Mouse (Mus musculus) adrenal gland (tissue): ENCODE results near the gene Cdon.

Source experiments
- intact Hi-C: fragments of 180-260 bp; cut with DNase I; formaldehyde crosslinking; loops from one replicate; pipeline ENCODE4 v1.15.1; 2025

Cdon gene

GRCm38 (mm10) chr9:35493033-35493732 lies 72.3 kb downstream of the Cdon start:
- intact Hi-C loops: no loop called here

GRCm38 (mm10) chr9:35493733-35494092 lies 72.8 kb downstream of the Cdon start:
- intact Hi-C loops: no loop called here

GRCm38 (mm10) chr9:35494937-35495336 lies 74.0 kb downstream of the Cdon start:
- intact Hi-C loops: no loop called here

GRCm38 (mm10) chr9:35495471-35495870 lies 74.5 kb downstream of the Cdon start:
- intact Hi-C loops: no loop called here

- intact Hi-C loops: no loop called here
These were observed 79.0 kb downstream of the Cdon start for GRCm38 (mm10) chr9:35499946-35500345.

- intact Hi-C loops: no loop called here
These were observed 81.6 kb downstream of the Cdon start for GRCm38 (mm10) chr9:35502361-35503000.

- intact Hi-C loops: no loop called here
These were observed 87.3 kb downstream of the Cdon start for GRCm38 (mm10) chr9:35508234-35508633.

GRCm38 (mm10) chr9:35513900-35514299 lies 93.0 kb downstream of the Cdon start:
- intact Hi-C loops: no loop called here

GRCm38 (mm10) chr9:35516182-35516581 lies 95.3 kb downstream of the Cdon start:
- intact Hi-C loops: no loop called here

- intact Hi-C loops: no loop called here
These were observed 95.8 kb downstream of the Cdon start for GRCm38 (mm10) chr9:35516711-35517110.

- intact Hi-C loops: no loop called here
These were observed 97.2 kb downstream of the Cdon start, which contains the start of gene Gm1113 for GRCm38 (mm10) chr9:35518169-35518568. TSS of gene Gm1113 (minus strand) at chr9:35518269.

GRCm38 (mm10) chr9:35520631-35521348 lies 99.9 kb downstream of the Cdon start:
- intact Hi-C loops: loop anchor here (5.0 to 10.0 kb wide), 2 partner anchors 106 to 238 kb away; no protein-coding TSS in a partner anchor

- intact Hi-C loops: loop anchor here (5.0 to 10.0 kb wide), 2 partner anchors 107 to 240 kb away; no protein-coding TSS in a partner anchor
These were observed 101.3 kb downstream of the Cdon start for GRCm38 (mm10) chr9:35522241-35522640.

- intact Hi-C loops: loop anchor here (5.0 to 10.0 kb wide), 2 partner anchors 108 to 241 kb away; no protein-coding TSS in a partner anchor
These were observed 102.0 kb downstream of the Cdon start for GRCm38 (mm10) chr9:35522821-35523515.

GRCm38 (mm10) chr9:35523541-35523940 lies 102.6 kb downstream of the Cdon start:
- intact Hi-C loops: loop anchor here (5.0 to 10.0 kb wide), 2 partner anchors 109 to 241 kb away; no protein-coding TSS in a partner anchor

- intact Hi-C loops: loop anchor here (5.0 to 10.0 kb wide), 2 partner anchors 109 to 242 kb away; no protein-coding TSS in a partner anchor
These were observed 103.0 kb downstream of the Cdon start for GRCm38 (mm10) chr9:35523941-35524411.

GRCm38 (mm10) chr9:35529141-35529540 lies 108.2 kb downstream of the Cdon start:
- intact Hi-C loops: loop anchor here (10.0 kb wide), 1 partner anchor 114 kb away; no protein-coding TSS in a partner anchor

GRCm38 (mm10) chr9:35529796-35530195 lies 108.9 kb downstream of the Cdon start:
- intact Hi-C loops: loop anchor here (5.0 to 10.0 kb wide), 2 partner anchors 115 to 1168 kb away; no protein-coding TSS in a partner anchor

- intact Hi-C loops: loop anchor here (5.0 kb wide), 1 partner anchor 1164 kb away; no protein-coding TSS in a partner anchor
These were observed 112.3 kb downstream of the Cdon start for GRCm38 (mm10) chr9:35533266-35533665.

GRCm38 (mm10) chr9:35535110-35535509 lies 114.2 kb downstream of the Cdon start:
- intact Hi-C loops: loop anchor here (2.0 kb wide), 1 partner anchor 252 kb away; no protein-coding TSS in a partner anchor

- intact Hi-C loops: loop anchor here (2.0 kb wide), 1 partner anchor 253 kb away; no protein-coding TSS in a partner anchor
These were observed 114.9 kb downstream of the Cdon start for GRCm38 (mm10) chr9:35535876-35536275.
